Mouse (Mus musculus) lung, embryonic 14.5 days (tissue): Measurements from ENCODE around the gene Mta2. TPM values are rescaled to one million over a fixed set of nuclear protein-coding genes. Genes with fewer than 3 reads are reported as not detected.

ENCODE experiments used
- ATAC-seq: fragments of 200-750 bp; cut with Nextera tagmentation; 2 replicates; pipeline ENCODE4 v1.8.0; 2017; ENCODE audit warnings: mild to moderate bottlenecking, moderate TSS enrichment, moderate library complexity; ENCODE audit not compliant: insufficient read depth
- DNase-seq: peaks from one replicate; pipeline ENCODE4 v3.0.0-alpha.2; 2015
- H3K27ac ChIP-seq: fragments of 300-500 bp; sonication (generic); 2 replicates; pipeline ENCODE4 v1.5.1; 2014; ENCODE audit warnings: low read depth, mild to moderate bottlenecking, moderate library complexity
- H3K27me3 ChIP-seq: fragments of 300-500 bp; sonication (generic); 2 replicates; pipeline ENCODE4 v1.6.1; 2014; ENCODE audit warnings: low read length, control low read depth; ENCODE audit not compliant: insufficient read depth
- H3K36me3 ChIP-seq: fragments of 300-500 bp; sonication (generic); 2 replicates; pipeline ENCODE4 v1.6.1; 2014; ENCODE audit warnings: control low read depth; ENCODE audit not compliant: insufficient read depth
- H3K4me1 ChIP-seq: fragments of 300-500 bp; sonication (generic); 2 replicates; pipeline ENCODE4 v1.6.1; 2014; ENCODE audit warnings: antibody characterized with exemption, control low read depth; ENCODE audit not compliant: insufficient read depth
- H3K4me2 ChIP-seq: fragments of 300-500 bp; sonication (generic); 2 replicates; pipeline ENCODE4 v1.6.1; 2014; ENCODE audit warnings: mild to moderate bottlenecking
- H3K4me3 ChIP-seq: fragments of 300-500 bp; sonication (generic); 2 replicates; pipeline ENCODE4 v1.5.1; 2014; ENCODE audit warnings: low read depth, low read length
- H3K9ac ChIP-seq: fragments of 300-500 bp; sonication (generic); 2 replicates; pipeline ENCODE4 v1.6.1; 2014
- H3K9me3 ChIP-seq: fragments of 300-500 bp; sonication (generic); 2 replicates; pipeline ENCODE4 v1.6.1; 2016; ENCODE audit warnings: low read depth, low read length, control low read depth
- CTCF ChIP-seq: IDR thresholded peaks from 2 replicates; pipeline ENCODE4 v1.5.1; 2016; ENCODE audit warnings: antibody characterized with exemption, low read depth
- WGBS: fragments of 180-500 bp; shearing (Covaris S2); extraction: QIAGEN DNeasy Blood & Tissue Kit; methylation state at CpG from one replicate; pipeline ENCODE4 v1.1.7; 2014; 5-methylcytosine and 5-hydroxymethylcytosine counted together
- polyA plus RNA-seq: library from polyadenylated mRNA; unstranded; fragments of >200 nt; fragmentation: Nextera tagmentation; extraction: Ambion mirVana; gene quantifications from 2 replicates; pipeline ENCODE4 v1.2.1, GENCODE M21; 2014

Gene Mta2
- polyA plus RNA-seq, 1 experiment from 2014 or later: 52.1 TPM

DNA sequence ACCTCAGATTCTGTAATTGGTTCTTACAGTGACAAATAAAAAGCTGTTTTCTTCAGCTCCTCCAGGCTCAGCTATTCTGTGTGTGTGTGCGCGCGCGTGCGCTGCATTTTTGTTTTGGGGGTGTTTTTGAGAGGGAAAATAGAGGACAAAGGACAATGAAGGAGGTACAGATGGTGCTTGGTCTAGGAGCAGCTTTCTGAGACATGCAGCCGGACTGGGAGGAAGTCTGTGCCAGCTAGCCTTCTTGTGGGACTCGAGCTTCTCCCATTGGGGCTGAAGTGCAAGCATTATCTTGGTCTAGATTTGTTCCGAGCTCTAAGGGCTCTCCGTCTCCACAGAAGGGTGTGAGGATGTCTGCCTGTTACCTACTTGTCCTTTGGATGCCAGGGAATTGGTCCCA, 10.6 kb downstream of the Mta2 start:
- ATAC-seq: no peak
- WGBS: 89% methylated on average over 9 of the region's 9 CpGs
- H3K4me2 ChIP-seq: no peak overlapping the region

GRCm38 (mm10) chr19:8953135-8954039, 11.7 kb downstream of the Mta2 start, which contains the start of gene Tut1:
TSS of gene Tut1 (plus strand) at chr19:8953847.
- DNase-seq: peak; percentile 100
- no peak for TF ChIP-seq CTCF
- Histone ChIP-seq H3K4me3 (peak within 1 kb of the TSS; percentile 83), H3K9ac (peak within 1 kb of the TSS; percentile 85), H3K27ac (peak within 1 kb of the TSS; percentile 62), H3K9me3 (no peaks in the 10 kb centered on the region), H3K36me3 (peaks cover 72% of the 10 kb centered on the region), H3K4me1 (no peaks in the 10 kb centered on the region), H3K4me2 (peak within 1 kb of the TSS; percentile 84), H3K27me3 (no peaks in the 10 kb centered on the region)
- WGBS: 3% methylated on average over 46 of the region's 46 CpGs
- peak; percentile 95 for ATAC-seq

More for the DNA sequence above, 10.6 kb downstream of the Mta2 start:
- no peak for DNase-seq
- Histone ChIP-seq H3K4me3 (no peak overlapping the region), H3K27ac (no peak overlapping the region), H3K9me3 (no peaks in the 10 kb centered on the region), H3K36me3 (peaks cover 75% of the 10 kb centered on the region), H3K27me3 (no peaks in the 10 kb centered on the region), H3K4me1 (no peaks in the 10 kb centered on the region), H3K9ac (no peak overlapping the region)
- TF ChIP-seq CTCF: no peak

GRCm38 (mm10) chr19:8954171-8954570, 12.5 kb downstream of the Mta2 start:
- Histone ChIP-seq H3K36me3 (peaks cover 72% of the 10 kb centered on the region), H3K27ac (peak overlapping the region; percentile 62), H3K9ac (peak overlapping the region; percentile 85), H3K27me3 (no peaks in the 10 kb centered on the region), H3K4me3 (peak overlapping the region; percentile 83), H3K9me3 (no peaks in the 10 kb centered on the region), H3K4me1 (no peaks in the 10 kb centered on the region), H3K4me2 (peak overlapping the region; percentile 84)
- ATAC-seq (no peak), DNase-seq (no peak)
- no peak for TF ChIP-seq CTCF
- WGBS: 6% methylated on average over 9 of the region's 9 CpGs

DNA sequence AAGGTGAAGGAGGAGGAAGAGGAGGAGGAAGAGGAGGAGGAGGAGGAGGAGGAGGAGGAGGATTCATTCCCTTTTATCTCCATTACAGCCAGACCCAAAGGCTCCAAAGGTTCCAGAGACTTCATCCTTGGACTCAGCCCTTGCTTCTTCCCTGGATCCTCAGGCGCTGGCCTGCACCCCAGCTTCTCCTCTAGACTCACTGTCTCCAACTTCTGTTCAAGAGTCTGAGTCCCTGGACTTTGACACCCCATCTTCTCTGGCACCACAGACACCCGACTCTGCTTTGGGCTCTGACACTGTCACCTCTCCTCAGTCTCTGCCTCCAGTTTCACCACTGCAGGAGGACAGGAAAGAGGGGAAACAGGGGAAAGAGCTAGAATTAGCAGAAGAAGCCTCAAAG, 20.6 kb downstream of the Mta2 start:
- no peak for TF ChIP-seq CTCF
- H3K36me3 ChIP-seq: peaks cover 80% of the 10 kb centered on the region
- no peaks in the 10 kb centered on the region for H3K9me3 ChIP-seq
- no peak overlapping the region for H3K27ac ChIP-seq
- no peak overlapping the region for H3K4me2 ChIP-seq
- H3K27me3 ChIP-seq: no peaks in the 10 kb centered on the region
- no peak overlapping the region for H3K9ac ChIP-seq
- H3K4me1 ChIP-seq: no peaks in the 10 kb centered on the region
- DNase-seq (no peak), ATAC-seq (no peak)
- no peak overlapping the region for H3K4me3 ChIP-seq
- 95% methylated on average over 2 of the region's 2 CpGs for WGBS

DNA sequence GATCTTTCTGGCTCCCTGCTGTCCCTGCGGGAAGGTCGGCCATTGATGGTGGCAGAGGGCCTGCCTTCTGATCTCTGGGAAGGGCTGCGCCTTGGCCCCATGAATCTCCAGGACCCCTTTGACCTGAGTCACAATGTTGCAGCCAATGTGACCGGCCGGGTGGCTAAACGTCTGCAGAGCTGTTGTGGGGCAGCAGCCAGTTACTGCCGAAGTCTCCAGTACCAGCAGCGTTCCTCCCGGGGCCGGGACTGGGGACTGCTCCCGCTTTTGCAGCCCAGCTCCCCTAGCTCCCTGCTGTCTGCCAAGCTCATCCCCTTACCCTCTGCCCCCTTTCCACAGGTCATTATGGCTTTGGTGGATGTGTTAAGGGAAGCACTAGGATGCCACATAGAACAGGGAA, 23.4 kb downstream of the Mta2 start:
- Histone ChIP-seq H3K27ac (no peak overlapping the region; the same call in 1 of the 2 replicates), H3K4me2 (no peak overlapping the region), H3K36me3 (peaks cover 76% of the 10 kb centered on the region), H3K9me3 (no peaks in the 10 kb centered on the region), H3K27me3 (no peaks in the 10 kb centered on the region), H3K4me1 (peaks cover 4% of the 10 kb centered on the region; the same call in 1 of the 2 replicates), H3K9ac (0 out of 2 replicates have a peak overlapping the region, but pooled peaks have one; percentile 62), H3K4me3 (no peak overlapping the region)
- no peak for DNase-seq
- no peak for TF ChIP-seq CTCF
- 85% methylated on average over 11 of the region's 11 CpGs for WGBS
- ATAC-seq: no peak

DNA sequence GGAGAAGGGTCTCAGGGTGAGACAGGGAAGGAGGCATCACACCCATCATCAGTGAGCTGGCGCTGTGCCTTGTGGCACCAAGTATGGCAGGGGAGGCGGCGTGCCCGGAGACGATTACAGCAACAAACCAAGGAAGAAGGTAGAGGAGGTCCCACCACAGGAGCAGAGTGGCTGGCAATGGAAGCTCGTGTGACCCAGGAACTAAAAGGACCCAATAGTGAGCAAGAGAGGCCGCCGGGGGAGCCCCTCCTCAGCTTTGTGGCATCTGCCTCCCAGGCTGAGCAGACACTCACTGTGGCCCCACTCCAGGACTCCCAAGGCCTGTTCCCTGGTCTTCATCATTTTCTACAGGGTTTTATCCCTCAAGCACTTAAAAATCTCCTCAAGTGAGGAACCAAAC, 24.1 kb downstream of the Mta2 start:
- peaks cover 76% of the 10 kb centered on the region for H3K36me3 ChIP-seq
- no peak for TF ChIP-seq CTCF
- peak overlapping the region; percentile 88 for H3K4me3 ChIP-seq
- H3K9ac ChIP-seq: peak overlapping the region; percentile 62
- DNase-seq: no peak
- no peaks in the 10 kb centered on the region for H3K9me3 ChIP-seq
- H3K4me1 ChIP-seq: peaks cover 4% of the 10 kb centered on the region; the same call in 1 of the 2 replicates
- peak overlapping the region; percentile 92 for H3K27ac ChIP-seq
- peak overlapping the region; percentile 75 for H3K4me2 ChIP-seq
- no peaks in the 10 kb centered on the region for H3K27me3 ChIP-seq
- WGBS: 67% methylated on average over 8 of the region's 8 CpGs
- ATAC-seq: no peak

- ATAC-seq: no peak
- Histone ChIP-seq H3K4me2 (peak overlapping the region; percentile 75), H3K4me1 (peaks cover 4% of the 10 kb centered on the region; the same call in 1 of the 2 replicates), H3K36me3 (peaks cover 77% of the 10 kb centered on the region), H3K9me3 (no peaks in the 10 kb centered on the region), H3K27me3 (no peaks in the 10 kb centered on the region), H3K4me3 (peak overlapping the region; percentile 88), H3K27ac (peak overlapping the region; percentile 92), H3K9ac (peak overlapping the region; percentile 62)
- WGBS: 27% methylated on average over 5 of the region's 5 CpGs
- no peak for DNase-seq
- TF ChIP-seq CTCF: no peak
These were observed 24.5 kb downstream of the Mta2 start for GRCm38 (mm10) chr19:8966198-8966589.
